In the genomic region with DNA sequence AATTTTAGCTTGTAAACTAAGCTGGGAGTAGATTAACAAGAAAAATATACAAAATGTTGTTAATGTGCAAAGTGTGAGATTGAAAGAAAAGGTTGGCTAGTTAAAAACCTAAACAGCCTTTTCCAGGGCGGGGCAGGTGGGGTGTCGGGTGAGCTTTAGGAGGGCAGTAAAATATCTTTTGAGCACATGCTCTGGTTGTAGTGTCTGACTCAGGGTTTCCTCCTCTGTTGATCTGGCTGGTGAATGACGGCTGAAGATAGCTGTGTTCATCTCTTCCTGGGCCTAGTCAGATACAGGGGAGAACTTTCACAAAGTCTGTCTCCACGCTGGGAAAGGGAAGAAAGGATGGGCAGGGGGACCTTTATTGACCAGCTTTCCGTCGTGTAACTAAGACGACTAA, we compare ENCODE assay signal across 26 mouse cellular contexts.
A peak's percentile ranks its signal among the peaks of the same experiment; 100 is the strongest.
DNase-seq lines count a peak whose midpoint lies in the region; ATAC-seq lines count a peak whose summit lies in the region.
"Had no signal": no experiment of that assay in that cellular context is flagged by ENCODE, and none has a peak within 500 bp of the region (broad histone marks: within the 10 kb centered on the region; RNA-seq: fewer than 3 reads in every experiment).

No protein-coding gene starts in this region.

- intact Hi-C loops in heart, postnatal 10 days (cut with DNase I) = no loop called here

- no peaks in the 10 kb centered on the region for H3K4me1 ChIP-seq in heart, embryonic 12.5 days (replicated peaks)
- H3K4me1 ChIP-seq in liver, embryonic 13.5 days (replicated peaks) = peaks cover 49% of the 10 kb centered on the region
- H3K4me1 ChIP-seq in forebrain, embryonic 16.5 days (replicated peaks; ENCODE audit: control insufficient read depth, insufficient read depth, low read length) = 0 out of 2 replicates have a peak, but pooled peaks cover 2% of the 10 kb centered on the region
- H3K4me1 ChIP-seq in hindbrain, embryonic 10.5 days (replicated peaks) = no peaks in the 10 kb centered on the region
- H3K4me1 ChIP-seq: embryonic facial prominence, embryonic 12.5 days; heart, embryonic 15.5 days; hindbrain, embryonic 15.5 days; kidney, embryonic 15.5 days; limb, embryonic 13.5 days; midbrain, embryonic 12.5 days had no signal

- no peak overlapping the region for H3K4me2 ChIP-seq in heart, embryonic 12.5 days
- H3K4me2 ChIP-seq in liver, embryonic 13.5 days = peak overlapping the region; percentile 33
- H3K4me2 ChIP-seq in forebrain, embryonic 16.5 days (ENCODE audit: low read length) = no peak overlapping the region
- H3K4me2 ChIP-seq: embryonic facial prominence, embryonic 12.5 days; heart, embryonic 15.5 days; hindbrain, embryonic 15.5 days; kidney, embryonic 15.5 days; limb, embryonic 13.5 days; midbrain, embryonic 12.5 days had no signal

- DNase-seq in heart, postnatal 10 days = no peak
- peak; percentile 65 for DNase-seq in liver, embryonic 13.5 days
- DNase-seq in thymus, postnatal 25 days = no peak
- no peak for DNase-seq in hindbrain, embryonic 10.5 days (ENCODE audit: low spot score)
- DNase-seq: adrenal gland, postnatal 25 days; cerebellum, adult 9-10 months; cerebellum, postnatal 36 days; forebrain, postnatal 0 days; kidney, adult 11 months; kidney, postnatal 36 days; lung, adult 2 months; lung, postnatal 14 days; thymus, postnatal 36 days had no signal

- peak; percentile 63; the same call in 1 of the 2 replicates for ATAC-seq in heart, embryonic 12.5 days (ENCODE audit: insufficient number of reproducible peaks, low FRiP score)
- ATAC-seq in erythroblast, adult 5-6 weeks (replicated peaks; ENCODE audit: low FRiP score, poor library complexity, severe bottlenecking) = peak; percentile 70
- peak; percentile 90 for ATAC-seq in liver, embryonic 13.5 days (ENCODE audit: low read depth)
- peak; percentile 61 for ATAC-seq in megakaryocyte progenitor cell, adult 5-6 weeks (replicated peaks; ENCODE audit: poor library complexity)
- ATAC-seq in forebrain, embryonic 16.5 days = no peak
- ATAC-seq: CD4-positive, CD25-positive, alpha-beta regulatory T cell, adult 4 months; forebrain, postnatal 0 days; inflammation-experienced regulatory T-cells, adult 6 months had no signal

- no peaks in the 10 kb centered on the region for H3K27me3 ChIP-seq in heart, embryonic 12.5 days (replicated peaks)
- no peaks in the 10 kb centered on the region for H3K27me3 ChIP-seq in liver, embryonic 13.5 days
- no peaks in the 10 kb centered on the region for H3K27me3 ChIP-seq in forebrain, embryonic 16.5 days (replicated peaks; ENCODE audit: control insufficient read depth, insufficient read depth, low read length)
- H3K27me3 ChIP-seq in hindbrain, embryonic 10.5 days (ENCODE audit: insufficient read depth, poor library complexity, severe bottlenecking) = no peaks in the 10 kb centered on the region
- H3K27me3 ChIP-seq: embryonic facial prominence, embryonic 12.5 days; heart, embryonic 15.5 days; hindbrain, embryonic 15.5 days; kidney, embryonic 15.5 days; limb, embryonic 13.5 days; midbrain, embryonic 12.5 days had no signal

- no peak overlapping the region for H3K9ac ChIP-seq in heart, embryonic 12.5 days
- no peak overlapping the region for H3K9ac ChIP-seq in liver, embryonic 13.5 days
- no peak overlapping the region for H3K9ac ChIP-seq in forebrain, embryonic 16.5 days (replicated peaks; ENCODE audit: low read depth, low read length)
- H3K9ac ChIP-seq: embryonic facial prominence, embryonic 12.5 days; forebrain, postnatal 0 days; heart, embryonic 15.5 days; hindbrain, embryonic 15.5 days; kidney, embryonic 15.5 days; limb, embryonic 13.5 days; midbrain, embryonic 12.5 days had no signal

- H3K36me3 ChIP-seq in heart, embryonic 12.5 days = peaks cover 24% of the 10 kb centered on the region
- peaks cover 46% of the 10 kb centered on the region for H3K36me3 ChIP-seq in liver, embryonic 13.5 days
- peaks cover 2% of the 10 kb centered on the region; the same call in 1 of the 2 replicates for H3K36me3 ChIP-seq in forebrain, embryonic 16.5 days (ENCODE audit: control insufficient read depth, insufficient read depth)
- peaks cover 20% of the 10 kb centered on the region for H3K36me3 ChIP-seq in hindbrain, embryonic 10.5 days
- H3K36me3 ChIP-seq: heart, embryonic 15.5 days had no signal

- no peak overlapping the region for H3K4me3 ChIP-seq in heart, embryonic 12.5 days
- no peak overlapping the region for H3K4me3 ChIP-seq in liver, embryonic 13.5 days (replicated peaks)
- no peak overlapping the region for H3K4me3 ChIP-seq in forebrain, embryonic 16.5 days (replicated peaks; ENCODE audit: low read length)
- no peak overlapping the region for H3K4me3 ChIP-seq in hindbrain, embryonic 10.5 days
- H3K4me3 ChIP-seq: embryonic facial prominence, embryonic 12.5 days; heart, embryonic 15.5 days; hindbrain, embryonic 15.5 days; kidney, embryonic 15.5 days; layer of hippocampus, adult 2 months; limb, embryonic 13.5 days; midbrain, embryonic 12.5 days had no signal

- WGBS in heart, embryonic 12.5 days = 74% methylated on average over 7 of the region's 7 CpGs
- WGBS in liver, embryonic 13.5 days (ENCODE audit: insufficient replicate concordance) = 36% methylated on average over 7 of the region's 7 CpGs
- WGBS in forebrain, embryonic 16.5 days = 92% methylated on average over 7 of the region's 7 CpGs
- WGBS in hindbrain, embryonic 10.5 days = 92% methylated on average over 7 of the region's 7 CpGs

- no peaks in the 10 kb centered on the region for H3K9me3 ChIP-seq in heart, embryonic 12.5 days (replicated peaks)
- H3K9me3 ChIP-seq in liver, embryonic 13.5 days (replicated peaks) = no peaks in the 10 kb centered on the region
- H3K9me3 ChIP-seq in forebrain, embryonic 16.5 days (ENCODE audit: control insufficient read depth, low read length) = no peaks in the 10 kb centered on the region
- no peaks in the 10 kb centered on the region for H3K9me3 ChIP-seq in hindbrain, embryonic 10.5 days
- H3K9me3 ChIP-seq: embryonic facial prominence, embryonic 12.5 days; heart, embryonic 15.5 days; hindbrain, embryonic 15.5 days; kidney, embryonic 15.5 days; limb, embryonic 13.5 days; midbrain, embryonic 12.5 days had no signal

- H3K27ac ChIP-seq in heart, embryonic 12.5 days (ENCODE audit: poor library complexity, severe bottlenecking) = no peak overlapping the region
- peak overlapping the region; percentile 76 for H3K27ac ChIP-seq in liver, embryonic 13.5 days
- no peak overlapping the region for H3K27ac ChIP-seq in forebrain, embryonic 16.5 days (ENCODE audit: low read length)
- no peak overlapping the region for H3K27ac ChIP-seq in hindbrain, embryonic 10.5 days
- H3K27ac ChIP-seq: embryonic facial prominence, embryonic 12.5 days; heart, embryonic 15.5 days; hindbrain, embryonic 15.5 days; kidney, embryonic 15.5 days; layer of hippocampus, adult 2 months; limb, embryonic 13.5 days; midbrain, embryonic 12.5 days had no signal
